Mouse (Mus musculus) hindbrain, embryonic 12.5 days (tissue): ENCODE results near the gene Gm28710. TPM values are rescaled to one million over a fixed set of nuclear protein-coding genes. Genes with fewer than 3 reads are reported as not detected.

Experiments used
- ATAC-seq: fragments of 200-750 bp; cut with Nextera tagmentation; 2 replicates; pipeline ENCODE4 v1.8.0; 2017; ENCODE audit warnings: moderate TSS enrichment; ENCODE audit not compliant: low FRiP score
- H3K27ac ChIP-seq: fragments of 300-500 bp; sonication (generic); 2 replicates; pipeline ENCODE4 v1.5.1; 2016; ENCODE audit warnings: mild to moderate bottlenecking
- H3K27me3 ChIP-seq: fragments of 300-500 bp; sonication (generic); 2 replicates; pipeline ENCODE4 v1.6.1; 2016; ENCODE audit warnings: mild to moderate bottlenecking
- H3K36me3 ChIP-seq: fragments of 300-500 bp; sonication (generic); 2 replicates; pipeline ENCODE4 v1.6.1; 2016; ENCODE audit warnings: mild to moderate bottlenecking
- H3K4me1 ChIP-seq: fragments of 300-500 bp; sonication (generic); 2 replicates; pipeline ENCODE4 v1.6.1; 2016
- H3K4me2 ChIP-seq: fragments of 300-500 bp; sonication (generic); replicated peaks from 2 replicates; pipeline ENCODE4 v1.6.1; 2016; ENCODE audit warnings: mild to moderate bottlenecking
- H3K4me3 ChIP-seq: fragments of 300-500 bp; sonication (generic); 2 replicates; pipeline ENCODE4 v1.5.1; 2016; ENCODE audit warnings: mild to moderate bottlenecking
- H3K9ac ChIP-seq: fragments of 300-500 bp; sonication (generic); 2 replicates; pipeline ENCODE4 v1.6.1; 2016; ENCODE audit warnings: mild to moderate bottlenecking, moderate library complexity
- H3K9me3 ChIP-seq: fragments of 300-500 bp; sonication (generic); replicated peaks from 2 replicates; pipeline ENCODE4 v1.6.1; 2016; ENCODE audit warnings: mild to moderate bottlenecking
- WGBS: fragments of 180-500 bp; shearing (Covaris S2); methylation state at CpG from one replicate; pipeline ENCODE4 v1.1.7; 2016; 5-methylcytosine and 5-hydroxymethylcytosine counted together
- polyA plus RNA-seq: library from polyadenylated mRNA; unstranded; fragments of >200 nt; fragmentation: Nextera tagmentation; extraction: Ambion mirVana; gene quantifications from 2 replicates; pipeline ENCODE4 v1.2.1, GENCODE M21; 2016

Gm28710 gene
- not detected in 2 replicates for polyA plus RNA-seq

DNA sequence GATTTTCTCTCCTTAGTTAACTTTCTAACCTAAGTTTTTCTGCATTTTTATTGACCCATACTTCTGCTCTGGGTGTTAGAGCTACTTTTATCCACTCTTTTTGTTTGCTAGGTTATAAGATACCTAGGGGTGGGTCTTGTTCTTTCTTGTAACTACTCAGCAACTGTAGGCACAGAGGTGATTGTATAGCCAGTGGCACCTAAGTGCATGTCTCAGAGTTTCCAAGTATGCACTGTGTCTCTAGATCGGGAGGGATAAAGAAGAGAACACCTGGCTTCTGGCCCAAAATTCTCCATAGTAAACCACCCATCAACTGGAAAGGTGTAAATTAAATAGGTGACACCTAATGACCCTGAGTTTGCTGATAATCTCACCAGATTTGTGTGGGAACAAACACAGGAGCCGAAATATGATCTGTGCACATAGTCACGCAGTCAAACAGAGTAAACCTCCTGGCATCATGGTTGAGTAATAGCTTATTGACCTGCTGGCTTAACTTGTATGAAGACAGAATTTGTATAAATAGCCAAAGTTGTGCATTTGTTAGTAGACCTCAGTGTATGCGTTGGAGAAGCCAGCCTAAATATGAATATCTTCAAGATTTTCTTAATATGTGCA lies at the start of gene Gm28710:
Gene Gm28710, plus strand, starts transcription at position 568 of the 618 bp plus-strand sequence.
- no peak for ATAC-seq
- Histone ChIP-seq H3K4me1 (no peaks in the 10 kb centered on the region), H3K27me3 (no peaks in the 10 kb centered on the region), H3K4me2 (no peak within 1 kb of the TSS), H3K4me3 (no peak within 1 kb of the TSS), H3K9ac (no peak within 1 kb of the TSS), H3K27ac (no peak within 1 kb of the TSS), H3K9me3 (no peaks in the 10 kb centered on the region), H3K36me3 (no peaks in the 10 kb centered on the region)
- WGBS, result 90% methylated on average over 4 of the region's 4 CpGs

GRCm38 (mm10) chr5:16777176-16777575 lies 14.4 kb upstream of the Gm28710 start:
- no peak overlapping the region for H3K9ac ChIP-seq
- no peak for ATAC-seq
- H3K4me1 ChIP-seq, result no peaks in the 10 kb centered on the region
- H3K36me3 ChIP-seq, result no peaks in the 10 kb centered on the region
- H3K27ac ChIP-seq, result no peak overlapping the region
- WGBS, result 78% methylated on average over 2 of the region's 2 CpGs
- H3K4me2 ChIP-seq, result no peak overlapping the region
- no peaks in the 10 kb centered on the region for H3K27me3 ChIP-seq
- no peaks in the 10 kb centered on the region for H3K9me3 ChIP-seq
- H3K4me3 ChIP-seq, result no peak overlapping the region

GRCm38 (mm10) chr5:16778610-16779172 lies 12.9 kb upstream of the Gm28710 start:
- no peak for ATAC-seq
- no peak overlapping the region for H3K4me3 ChIP-seq
- H3K4me2 ChIP-seq, result no peak overlapping the region
- no peaks in the 10 kb centered on the region for H3K9me3 ChIP-seq
- no peak overlapping the region for H3K27ac ChIP-seq
- H3K4me1 ChIP-seq, result no peaks in the 10 kb centered on the region
- H3K27me3 ChIP-seq, result no peaks in the 10 kb centered on the region
- no peaks in the 10 kb centered on the region for H3K36me3 ChIP-seq
- H3K9ac ChIP-seq, result no peak overlapping the region
- 68% methylated on average over 6 of the region's 6 CpGs for WGBS

DNA sequence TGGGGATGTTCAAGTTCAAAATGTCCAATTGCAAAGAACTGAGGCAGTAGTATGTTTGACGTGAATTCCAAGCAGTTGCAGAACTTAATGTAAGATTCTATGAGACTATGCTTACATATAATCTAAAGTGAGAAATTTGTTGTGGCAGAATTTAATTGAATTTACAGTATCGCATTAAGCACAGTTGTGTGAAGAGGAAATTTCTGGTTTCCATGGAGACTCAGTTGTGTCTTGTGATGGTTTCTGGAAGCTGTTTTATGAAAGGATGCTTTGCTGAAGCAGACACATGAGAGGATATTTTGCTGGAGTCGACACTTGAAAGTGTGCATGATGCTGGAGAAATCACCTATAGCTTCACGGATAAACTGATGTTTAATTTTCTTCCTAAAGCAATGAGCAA lies 6.0 kb upstream of the Gm28710 start:
- Histone ChIP-seq H3K27me3 (no peaks in the 10 kb centered on the region), H3K27ac (no peak overlapping the region), H3K9me3 (no peaks in the 10 kb centered on the region), H3K4me2 (no peak overlapping the region), H3K4me3 (no peak overlapping the region), H3K9ac (no peak overlapping the region), H3K4me1 (no peaks in the 10 kb centered on the region), H3K36me3 (no peaks in the 10 kb centered on the region)
- WGBS, result 91% methylated on average over 4 of the region's 4 CpGs
- ATAC-seq, result no peak

- 90% methylated on average over 6 of the region's 6 CpGs for WGBS
- no peak for ATAC-seq
- H3K9ac ChIP-seq, result no peak overlapping the region
- no peaks in the 10 kb centered on the region for H3K27me3 ChIP-seq
- no peak overlapping the region for H3K4me2 ChIP-seq
- H3K4me1 ChIP-seq, result no peaks in the 10 kb centered on the region
- H3K4me3 ChIP-seq, result no peak overlapping the region
- H3K27ac ChIP-seq, result no peak overlapping the region
- H3K36me3 ChIP-seq, result no peaks in the 10 kb centered on the region
- no peaks in the 10 kb centered on the region for H3K9me3 ChIP-seq
Observed at GRCm38 (mm10) chr5:16794972-16795371, 3.4 kb downstream of the Gm28710 start.

- H3K4me1 ChIP-seq, result no peaks in the 10 kb centered on the region
- no peak for ATAC-seq
- H3K36me3 ChIP-seq, result no peaks in the 10 kb centered on the region
- H3K9ac ChIP-seq, result no peak overlapping the region
- WGBS, result 84% methylated on average over 4 of the region's 4 CpGs
- no peaks in the 10 kb centered on the region for H3K27me3 ChIP-seq
- H3K27ac ChIP-seq, result no peak overlapping the region
- no peaks in the 10 kb centered on the region for H3K9me3 ChIP-seq
- H3K4me3 ChIP-seq, result no peak overlapping the region
- H3K4me2 ChIP-seq, result no peak overlapping the region
Observed at GRCm38 (mm10) chr5:16802726-16803125, 11.1 kb downstream of the Gm28710 start.

- Histone ChIP-seq H3K9me3 (no peaks in the 10 kb centered on the region), H3K4me3 (no peak overlapping the region), H3K9ac (no peak overlapping the region), H3K4me2 (no peak overlapping the region), H3K27me3 (no peaks in the 10 kb centered on the region), H3K36me3 (no peaks in the 10 kb centered on the region), H3K27ac (no peak overlapping the region), H3K4me1 (no peaks in the 10 kb centered on the region)
- ATAC-seq, result no peak
Observed at GRCm38 (mm10) chr5:16838991-16839390, 47.4 kb downstream of the Gm28710 start.

GRCm38 (mm10) chr5:16869309-16869915 lies 77.8 kb downstream of the Gm28710 start:
- no peak for ATAC-seq
- 76% methylated on average over 2 of the region's 2 CpGs for WGBS

DNA sequence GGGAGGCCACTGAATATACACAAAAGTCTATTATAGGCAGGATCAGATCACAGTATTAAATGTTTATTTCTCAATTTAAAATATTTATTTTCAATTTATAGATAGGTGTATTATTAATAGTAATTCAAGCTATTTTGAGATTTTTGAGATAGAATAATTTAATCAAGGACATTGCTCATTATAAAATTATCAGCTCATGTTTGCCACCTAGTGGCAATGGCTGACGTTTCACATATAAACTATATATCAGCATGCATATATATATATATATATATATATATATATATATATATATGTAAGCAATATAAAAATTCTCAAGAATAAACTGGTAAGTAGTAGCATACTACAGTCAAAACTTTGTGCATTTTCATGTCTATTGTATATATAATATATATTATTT lies 102.6 kb downstream of the Gm28710 start:
- Histone ChIP-seq H3K27me3 (no peaks in the 10 kb centered on the region), H3K4me1 (no peaks in the 10 kb centered on the region), H3K9me3 (no peaks in the 10 kb centered on the region), H3K27ac (no peak overlapping the region), H3K9ac (no peak overlapping the region), H3K4me2 (no peak overlapping the region), H3K4me3 (no peak overlapping the region), H3K36me3 (no peaks in the 10 kb centered on the region)
- no peak for ATAC-seq
- 22% methylated on average over 1 of the region's 1 CpGs for WGBS

More at GRCm38 (mm10) chr5:16869309-16869915, 77.8 kb downstream of the Gm28710 start:
- no peak overlapping the region for H3K27ac ChIP-seq
- no peaks in the 10 kb centered on the region for H3K36me3 ChIP-seq
- H3K4me3 ChIP-seq, result no peak overlapping the region
- H3K27me3 ChIP-seq, result no peaks in the 10 kb centered on the region
- no peak overlapping the region for H3K9ac ChIP-seq
- H3K9me3 ChIP-seq, result no peaks in the 10 kb centered on the region
- no peak overlapping the region for H3K4me2 ChIP-seq
- no peaks in the 10 kb centered on the region for H3K4me1 ChIP-seq

- no peak for ATAC-seq
- WGBS, result 93% methylated on average over 8 of the region's 8 CpGs
- Histone ChIP-seq H3K36me3 (no peaks in the 10 kb centered on the region), H3K9me3 (no peaks in the 10 kb centered on the region), H3K4me1 (no peaks in the 10 kb centered on the region), H3K4me2 (no peak overlapping the region), H3K4me3 (no peak overlapping the region), H3K27ac (no peak overlapping the region), H3K9ac (no peak overlapping the region), H3K27me3 (no peaks in the 10 kb centered on the region)
Observed at GRCm38 (mm10) chr5:16919791-16920190, 128.2 kb downstream of the Gm28710 start.

GRCm38 (mm10) chr5:16922473-16922872 lies 130.9 kb downstream of the Gm28710 start:
- ATAC-seq, result no peak
- Histone ChIP-seq H3K9me3 (no peaks in the 10 kb centered on the region), H3K4me3 (no peak overlapping the region), H3K4me1 (no peaks in the 10 kb centered on the region), H3K27ac (no peak overlapping the region), H3K36me3 (no peaks in the 10 kb centered on the region), H3K9ac (no peak overlapping the region), H3K4me2 (no peak overlapping the region), H3K27me3 (no peaks in the 10 kb centered on the region)
- WGBS, result 81% methylated on average over 1 of the region's 1 CpGs
